Mouse (Mus musculus) stomach, postnatal 0 days (tissue): Measurements from ENCODE around the gene Tcf20.

ENCODE experiments used
- CTCF ChIP-seq: IDR thresholded peaks from 2 replicates; pipeline ENCODE4 v1.5.1; 2016; ENCODE audit warnings: antibody characterized with exemption, low read depth, mild to moderate bottlenecking, moderate library complexity
- EP300 ChIP-seq: optimal IDR thresholded peaks from 2 replicates; pipeline ENCODE3; 2016; ENCODE audit warnings: antibody characterized with exemption

DNA sequence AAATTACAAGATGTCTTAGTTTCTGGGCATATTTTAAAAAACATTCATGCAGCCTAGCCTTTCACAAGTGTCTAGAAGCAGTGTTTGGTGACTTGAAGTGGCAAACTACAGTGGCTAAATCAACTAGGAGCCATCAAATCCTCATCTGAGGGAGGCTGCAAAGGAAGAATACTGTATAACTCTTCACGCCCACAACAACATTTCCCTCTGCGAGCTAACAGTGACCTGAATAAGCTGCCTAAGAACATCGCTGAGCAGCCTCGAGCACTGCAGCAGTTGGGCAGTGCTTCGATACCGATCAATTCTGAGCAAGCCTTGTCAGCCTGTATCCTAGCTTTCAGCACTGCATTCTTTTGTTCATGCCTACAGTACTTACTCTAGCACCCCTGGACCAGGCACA is 157.8 kb downstream of the Tcf20 start:
- TF ChIP-seq CTCF (no peak), EP300 (no peak)
